Mouse (Mus musculus) hindbrain, embryonic 11.5 days (tissue): ENCODE results near the gene Cntn1. TPM values are rescaled to one million over a fixed set of nuclear protein-coding genes. Genes with fewer than 3 reads are reported as not detected.
"Not testable (repeated sequence)": the region's sequence is repeated elsewhere in the genome, so short reads cannot be mapped to it uniquely, and the experiment has no call there.

Experiments used
- ATAC-seq: fragments of 200-750 bp; cut with Nextera tagmentation; 2 replicates; pipeline ENCODE4 v1.8.0; 2017; ENCODE audit warnings: mild to moderate bottlenecking, moderate TSS enrichment, moderate library complexity; ENCODE audit not compliant: low FRiP score
- DNase-seq: peaks from one replicate; pipeline ENCODE4 v3.0.0-alpha.2; 2015; ENCODE audit warnings: low spot score
- H3K27ac ChIP-seq: fragments of 300-500 bp; sonication (generic); 2 replicates; pipeline ENCODE4 v1.5.1; 2014; ENCODE audit warnings: mild to moderate bottlenecking, low read depth, low read length
- H3K27me3 ChIP-seq: fragments of 300-500 bp; sonication (generic); 2 replicates; pipeline ENCODE4 v1.6.1; 2014; ENCODE audit warnings: mild to moderate bottlenecking, low read length, moderate library complexity, mixed read lengths; ENCODE audit not compliant: control insufficient read depth, insufficient read depth
- H3K36me3 ChIP-seq: fragments of 300-500 bp; sonication (generic); 2 replicates; pipeline ENCODE4 v1.6.1; 2014; ENCODE audit warnings: mild to moderate bottlenecking, low read length, moderate library complexity, mixed read lengths; ENCODE audit not compliant: control insufficient read depth, insufficient read depth
- H3K4me1 ChIP-seq: fragments of 300-500 bp; sonication (generic); replicated peaks from 2 replicates; pipeline ENCODE4 v1.6.1; 2014; ENCODE audit warnings: low read length, mixed read lengths; ENCODE audit not compliant: control insufficient read depth, insufficient read depth
- H3K4me2 ChIP-seq: fragments of 300-500 bp; sonication (generic); replicated peaks from 2 replicates; pipeline ENCODE4 v1.6.1; 2014; ENCODE audit warnings: mild to moderate bottlenecking, low read depth, low read length
- H3K4me3 ChIP-seq: fragments of 300-500 bp; sonication (generic); 2 replicates; pipeline ENCODE4 v1.5.1; 2014; ENCODE audit warnings: low read depth, low read length
- H3K9ac ChIP-seq: fragments of 300-500 bp; sonication (generic); 2 replicates; pipeline ENCODE4 v1.6.1; 2014; ENCODE audit warnings: low read depth, low read length
- H3K9me3 ChIP-seq: fragments of 300-500 bp; sonication (generic); 2 replicates; pipeline ENCODE4 v1.6.1; 2016; ENCODE audit warnings: low read length; ENCODE audit not compliant: control insufficient read depth
- WGBS: fragments of 180-500 bp; shearing (Covaris S2); extraction: QIAGEN DNeasy Blood & Tissue Kit; methylation state at CpG from one replicate; pipeline ENCODE4 v1.1.7; 2014; 5-methylcytosine and 5-hydroxymethylcytosine counted together
- polyA plus RNA-seq: library from polyadenylated mRNA; unstranded; fragments of >200 nt; fragmentation: Nextera tagmentation; extraction: Ambion mirVana; gene quantifications from 2 replicates; pipeline ENCODE4 v1.2.1, GENCODE M21; 2014

Cntn1 gene
- polyA plus RNA-seq, 1 experiment from 2014 or later, result 4.5 TPM

DNA sequence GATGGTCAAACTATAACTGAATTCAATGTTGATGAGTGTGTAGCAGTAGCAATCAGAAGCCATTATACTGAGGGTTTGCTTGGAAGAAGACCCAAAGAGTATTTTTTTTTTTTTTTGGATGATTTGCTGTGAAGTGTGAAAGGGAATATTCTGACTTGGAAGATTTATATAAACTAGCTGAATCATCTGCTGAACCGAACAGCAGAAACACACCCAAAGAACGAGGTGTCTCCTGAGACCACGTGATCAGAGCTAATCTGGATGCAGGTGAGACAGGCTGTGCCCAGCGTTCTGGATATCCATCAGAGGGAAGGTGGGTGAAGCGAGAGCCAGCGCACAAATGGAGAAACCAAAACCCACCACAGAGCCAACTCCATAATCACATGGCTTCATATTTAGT is 271.0 kb downstream of the Cntn1 start:
- no peaks in the 10 kb centered on the region for H3K9me3 ChIP-seq
- WGBS, result 92% methylated on average over 6 of the region's 6 CpGs
- no peak overlapping the region for H3K4me2 ChIP-seq
- no peak overlapping the region for H3K9ac ChIP-seq
- H3K4me1 ChIP-seq, result no peaks in the 10 kb centered on the region
- H3K4me3 ChIP-seq, result no peak overlapping the region
- DNase-seq (no peak), ATAC-seq (no peak)
- no peaks in the 10 kb centered on the region for H3K27me3 ChIP-seq
- no peaks in the 10 kb centered on the region for H3K36me3 ChIP-seq
- H3K27ac ChIP-seq, result no peak overlapping the region

DNA sequence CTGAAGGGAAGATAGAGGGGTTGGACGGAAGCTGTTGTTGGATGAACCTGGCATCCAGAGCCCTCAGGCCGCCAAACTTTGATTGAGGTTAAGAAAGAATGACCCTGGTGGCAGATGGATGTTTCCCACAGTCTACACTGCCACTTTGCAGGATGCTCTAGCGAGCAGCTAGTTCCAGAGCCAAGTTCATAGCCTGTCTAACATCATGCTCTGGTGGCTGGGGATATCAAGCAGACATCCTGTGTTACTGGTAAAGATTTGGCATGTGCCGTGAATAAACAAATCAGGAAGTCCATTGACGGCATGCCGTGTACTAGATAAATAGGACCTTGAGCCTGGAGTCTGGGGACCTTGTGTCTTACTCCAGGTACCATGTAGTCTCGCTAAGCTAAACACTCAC is 276.1 kb downstream of the Cntn1 start:
- H3K27me3 ChIP-seq, result no peaks in the 10 kb centered on the region
- H3K9me3 ChIP-seq, result no peaks in the 10 kb centered on the region
- H3K27ac ChIP-seq, result no peak overlapping the region
- no peak overlapping the region for H3K4me3 ChIP-seq
- H3K4me2 ChIP-seq, result no peak overlapping the region
- no peak overlapping the region for H3K9ac ChIP-seq
- no peaks in the 10 kb centered on the region for H3K4me1 ChIP-seq
- no peak for ATAC-seq
- no peaks in the 10 kb centered on the region for H3K36me3 ChIP-seq
- no peak for DNase-seq
- 89% methylated on average over 7 of the region's 7 CpGs for WGBS

DNA sequence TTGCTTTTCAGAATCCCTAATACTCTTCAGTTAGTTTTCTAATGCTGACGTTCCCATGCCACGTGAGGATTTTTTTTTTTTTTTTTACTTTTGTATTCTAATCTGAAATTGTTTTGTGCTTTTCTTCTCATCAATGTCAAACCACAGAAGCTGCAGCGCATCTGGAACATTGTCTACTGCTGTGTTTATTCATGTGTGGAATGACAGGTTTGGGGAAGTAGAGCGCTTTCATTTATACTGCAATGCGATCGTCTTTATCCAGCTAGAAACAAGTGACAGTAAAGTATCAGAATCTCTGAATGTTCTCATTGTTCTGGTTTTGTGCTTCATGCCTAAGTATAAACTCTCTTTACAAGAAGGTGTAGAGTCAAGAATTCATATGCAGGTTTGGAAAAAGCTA is 289.3 kb downstream of the Cntn1 start:
- no peaks in the 10 kb centered on the region for H3K9me3 ChIP-seq
- H3K9ac ChIP-seq, result no peak overlapping the region
- no peak overlapping the region for H3K4me3 ChIP-seq
- no peak for ATAC-seq
- H3K36me3 ChIP-seq, result no peaks in the 10 kb centered on the region
- no peak overlapping the region for H3K4me2 ChIP-seq
- WGBS, result 71% methylated on average over 6 of the region's 6 CpGs
- no peak overlapping the region for H3K27ac ChIP-seq
- H3K27me3 ChIP-seq, result no peaks in the 10 kb centered on the region
- no peak for DNase-seq
- no peaks in the 10 kb centered on the region for H3K4me1 ChIP-seq

DNA sequence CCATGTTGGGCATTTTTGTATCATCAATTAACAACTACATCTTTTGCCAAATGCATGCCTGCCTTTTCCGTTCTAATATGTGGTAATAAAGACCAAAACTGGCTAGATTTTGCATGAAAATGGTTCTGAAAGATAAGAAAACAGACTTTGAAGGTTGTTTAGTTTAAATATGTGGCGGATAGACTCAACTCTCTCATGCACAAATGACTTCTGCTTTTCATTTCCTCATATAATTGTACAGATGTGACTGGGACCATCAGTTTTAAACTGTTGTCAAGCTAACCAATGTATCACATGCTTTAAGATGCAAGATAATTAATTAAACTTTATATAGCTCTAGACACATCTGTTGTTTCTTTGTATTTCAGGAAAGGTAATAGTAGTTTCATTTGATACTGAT is 290.5 kb downstream of the Cntn1 start:
- H3K4me2 ChIP-seq, result no peak overlapping the region
- ATAC-seq, result no peak
- no peaks in the 10 kb centered on the region for H3K9me3 ChIP-seq
- H3K4me1 ChIP-seq, result no peaks in the 10 kb centered on the region
- 86% methylated on average over 2 of the region's 2 CpGs for WGBS
- no peak overlapping the region for H3K9ac ChIP-seq
- H3K36me3 ChIP-seq, result no peaks in the 10 kb centered on the region
- no peaks in the 10 kb centered on the region for H3K27me3 ChIP-seq
- no peak overlapping the region for H3K27ac ChIP-seq
- no peak overlapping the region for H3K4me3 ChIP-seq
- DNase-seq, result no peak

DNA sequence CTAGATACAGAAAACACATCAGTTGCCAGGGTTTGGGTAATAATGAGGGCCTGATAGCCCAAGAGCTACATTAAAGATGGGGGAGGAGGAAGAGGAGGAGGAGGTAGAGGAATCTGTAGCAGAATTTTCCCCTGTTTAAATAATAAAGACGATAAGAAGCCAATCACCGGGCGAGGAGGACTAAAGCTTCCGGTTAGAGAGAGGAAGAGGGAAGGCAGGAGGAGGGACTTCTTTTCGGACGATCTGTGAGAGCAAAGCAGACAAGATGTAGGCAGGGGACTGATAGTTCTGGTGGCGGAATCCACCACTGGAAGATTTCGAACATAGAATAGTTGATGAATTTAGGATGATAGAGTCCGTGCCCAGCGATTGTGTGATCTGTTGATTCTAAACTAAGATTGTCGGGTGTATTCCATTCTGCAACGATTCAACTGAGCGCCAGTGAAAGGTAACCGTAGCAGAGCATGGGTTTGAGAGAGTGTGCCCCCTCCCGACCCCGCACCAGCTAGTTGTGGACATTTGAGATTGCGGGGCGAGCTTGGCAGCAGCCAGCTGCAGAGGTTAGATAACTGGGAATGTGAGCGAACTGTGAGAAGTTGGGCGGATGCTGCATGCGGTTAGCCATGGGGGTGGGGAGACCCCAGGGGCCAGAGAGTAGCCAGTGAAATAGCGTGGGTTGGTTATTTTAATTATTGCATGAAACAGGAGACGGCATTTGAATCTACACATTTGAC is 293.3 kb downstream of the Cntn1 start:
- Histone ChIP-seq H3K36me3 (no peaks in the 10 kb centered on the region), H3K27ac (no peak overlapping the region), H3K9ac (no peak overlapping the region), H3K4me2 (no peak overlapping the region), H3K4me1 (no peaks in the 10 kb centered on the region; the same call in 1 of the 2 replicates), H3K27me3 (no peaks in the 10 kb centered on the region), H3K9me3 (no peaks in the 10 kb centered on the region), H3K4me3 (no peak overlapping the region)
- ATAC-seq (no peak), DNase-seq (no peak)
- WGBS, result 77% methylated on average over 23 of the region's 23 CpGs

DNA sequence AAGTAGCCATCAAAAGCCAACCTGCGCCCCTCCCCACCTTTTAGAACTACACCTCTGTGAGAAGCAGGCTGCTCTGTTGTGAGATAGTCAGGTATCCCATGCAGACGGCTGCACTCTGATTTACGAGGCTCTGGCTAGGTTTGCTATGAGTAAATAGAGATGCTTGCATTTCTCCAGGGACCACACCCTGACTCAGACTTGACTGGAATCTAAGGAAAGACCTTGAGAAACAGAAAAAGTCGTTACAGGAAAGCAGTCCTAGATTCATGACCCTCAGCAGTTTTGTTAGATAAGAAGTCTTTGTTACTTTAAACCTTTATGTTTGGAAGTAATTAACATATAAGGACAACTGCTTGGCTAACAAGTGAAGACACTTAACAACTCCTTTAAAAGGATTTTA is 296.5 kb downstream of the Cntn1 start:
- 60% methylated on average over 4 of the region's 4 CpGs for WGBS
- H3K27me3 ChIP-seq, result no peaks in the 10 kb centered on the region
- H3K4me3 ChIP-seq, result no peak overlapping the region
- no peak overlapping the region for H3K4me2 ChIP-seq
- no peaks in the 10 kb centered on the region for H3K36me3 ChIP-seq
- H3K9me3 ChIP-seq, result no peaks in the 10 kb centered on the region
- no peak for DNase-seq
- H3K9ac ChIP-seq, result no peak overlapping the region
- H3K4me1 ChIP-seq, result no peaks in the 10 kb centered on the region; the same call in 1 of the 2 replicates
- no peak overlapping the region for H3K27ac ChIP-seq
- ATAC-seq, result no peak

DNA sequence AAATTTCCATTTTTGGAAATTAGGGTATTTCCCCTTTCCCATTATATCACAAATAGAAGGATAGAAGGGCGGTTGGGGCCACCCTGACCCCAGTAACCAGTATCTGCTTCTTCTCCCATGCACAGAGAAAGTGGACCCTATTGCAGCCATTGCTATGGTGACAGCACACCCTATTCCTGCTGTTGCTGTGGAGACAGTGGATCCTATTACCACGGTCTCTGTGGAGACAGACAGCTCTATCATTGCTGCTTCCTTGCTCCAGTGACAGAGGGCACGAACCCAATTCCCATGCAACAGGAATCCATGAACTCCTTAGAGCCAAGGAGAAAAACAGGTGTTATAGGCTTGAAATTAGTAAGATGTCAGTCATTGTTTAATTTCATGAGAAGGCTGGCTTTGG is 296.9 kb downstream of the Cntn1 start:
- DNase-seq (peak; percentile 63), ATAC-seq (peak; percentile 85)
- H3K4me2 ChIP-seq, result no peak overlapping the region
- H3K27ac ChIP-seq, result no peak overlapping the region
- no peaks in the 10 kb centered on the region for H3K9me3 ChIP-seq
- no peaks in the 10 kb centered on the region; the same call in 1 of the 2 replicates for H3K4me1 ChIP-seq
- 17% methylated on average over 3 of the region's 3 CpGs for WGBS
- no peak overlapping the region for H3K9ac ChIP-seq
- no peaks in the 10 kb centered on the region for H3K27me3 ChIP-seq
- H3K4me3 ChIP-seq, result no peak overlapping the region
- H3K36me3 ChIP-seq, result no peaks in the 10 kb centered on the region

DNA sequence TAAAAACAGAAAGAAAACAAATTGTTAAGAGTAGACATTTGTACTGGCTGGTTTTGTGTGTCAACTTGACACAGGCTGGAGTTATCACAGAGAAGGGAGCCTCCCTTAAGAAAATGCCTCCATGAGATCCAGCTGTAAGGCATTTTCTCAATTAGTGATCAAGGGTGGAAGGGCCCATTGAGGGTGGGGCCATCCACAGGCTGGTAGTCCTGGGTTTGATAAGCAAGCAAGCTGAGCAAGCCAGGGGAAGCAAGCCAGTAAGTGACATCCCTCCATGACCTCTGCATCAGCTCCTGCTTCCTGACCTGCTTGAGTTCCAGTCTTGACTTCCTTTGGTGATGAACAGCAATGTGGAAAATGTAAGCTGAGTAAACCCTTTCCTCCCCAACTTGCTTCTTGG is 297.5 kb downstream of the Cntn1 start:
- H3K4me2 ChIP-seq, H3K27me3 ChIP-seq, H3K4me3 ChIP-seq, ATAC-seq, H3K4me1 ChIP-seq, DNase-seq, H3K36me3 ChIP-seq, H3K9me3 ChIP-seq, H3K27ac ChIP-seq, H3K9ac ChIP-seq: not testable (repeated sequence)

DNA sequence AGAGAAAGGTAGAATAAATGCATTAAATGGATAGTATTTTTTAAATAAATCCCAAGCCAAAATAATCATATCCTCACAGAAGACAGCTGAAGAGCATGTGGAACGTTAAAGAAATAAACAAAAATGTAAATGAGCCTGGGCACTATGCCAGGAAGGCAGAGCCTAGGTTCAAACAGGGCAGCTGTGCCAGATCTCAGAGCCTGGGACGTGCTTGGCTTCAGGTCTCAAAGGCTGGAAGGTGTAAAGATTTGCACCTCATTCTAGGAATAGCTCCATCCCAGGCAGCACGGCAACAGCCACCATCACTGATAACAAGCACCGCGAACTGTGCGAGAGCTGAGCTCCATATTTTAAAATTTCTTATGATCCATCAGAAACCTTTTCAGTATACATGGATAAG is 313.2 kb downstream of the Cntn1 start:
- Histone ChIP-seq H3K4me3 (no peak overlapping the region), H3K4me2 (no peak overlapping the region), H3K27ac (no peak overlapping the region), H3K4me1 (no peaks in the 10 kb centered on the region), H3K27me3 (no peaks in the 10 kb centered on the region), H3K9ac (no peak overlapping the region), H3K9me3 (no peaks in the 10 kb centered on the region), H3K36me3 (no peaks in the 10 kb centered on the region)
- 84% methylated on average over 6 of the region's 6 CpGs for WGBS
- ATAC-seq, result no peak
- DNase-seq, result no peak
